Mouse (Mus musculus) embryonic facial prominence, embryonic 13.5 days (tissue): Measurements from ENCODE around the gene Ccdc6. TPM values are rescaled to one million over a fixed set of nuclear protein-coding genes. Genes with fewer than 3 reads are reported as not detected.

Source experiments
- ATAC-seq: fragments of 200-750 bp; cut with Nextera tagmentation; 2 replicates; pipeline ENCODE4 v1.8.0; 2017; ENCODE audit warnings: low read depth; ENCODE audit not compliant: insufficient number of reproducible peaks, insufficient read depth, low FRiP score, low TSS enrichment
- H3K27ac ChIP-seq: fragments of 300-500 bp; sonication (generic); 2 replicates; pipeline ENCODE4 v1.5.1; 2015; ENCODE audit warnings: moderate library complexity, mild to moderate bottlenecking, inconsistent platforms
- H3K27me3 ChIP-seq: fragments of 300-500 bp; sonication (generic); 2 replicates; pipeline ENCODE4 v1.6.1; 2015; ENCODE audit warnings: mild to moderate bottlenecking, inconsistent platforms
- H3K36me3 ChIP-seq: fragments of 300-500 bp; sonication (generic); 2 replicates; pipeline ENCODE4 v1.6.1; 2015; ENCODE audit warnings: mild to moderate bottlenecking, inconsistent platforms
- H3K4me1 ChIP-seq: fragments of 300-500 bp; sonication (generic); 2 replicates; pipeline ENCODE4 v1.6.1; 2015; ENCODE audit warnings: inconsistent platforms
- H3K4me2 ChIP-seq: fragments of 300-500 bp; sonication (generic); 2 replicates; pipeline ENCODE4 v1.6.1; 2015; ENCODE audit warnings: moderate library complexity, mild to moderate bottlenecking, inconsistent platforms
- H3K4me3 ChIP-seq: fragments of 300-500 bp; sonication (generic); 2 replicates; pipeline ENCODE4 v1.5.1; 2015; ENCODE audit warnings: mild to moderate bottlenecking, inconsistent platforms
- H3K9ac ChIP-seq: fragments of 300-500 bp; sonication (generic); 2 replicates; pipeline ENCODE4 v1.6.1; 2015; ENCODE audit warnings: mild to moderate bottlenecking, inconsistent platforms
- H3K9me3 ChIP-seq: fragments of 300-500 bp; sonication (generic); 2 replicates; pipeline ENCODE4 v1.6.1; 2016; ENCODE audit warnings: inconsistent platforms
- WGBS: fragments of 180-500 bp; shearing (Covaris S2); methylation state at CpG from one replicate; pipeline ENCODE4 v1.1.7; 2015; ENCODE audit warnings: mixed read lengths; 5-methylcytosine and 5-hydroxymethylcytosine counted together
- polyA plus RNA-seq: library from polyadenylated mRNA; unstranded; fragments of >200 nt; fragmentation: Nextera tagmentation; extraction: Ambion mirVana; gene quantifications from 2 replicates; pipeline ENCODE4 v1.2.1, GENCODE M21; 2015

Gene Ccdc6
- polyA plus RNA-seq, 1 experiment from 2014 or later, result 15.5 TPM

DNA sequence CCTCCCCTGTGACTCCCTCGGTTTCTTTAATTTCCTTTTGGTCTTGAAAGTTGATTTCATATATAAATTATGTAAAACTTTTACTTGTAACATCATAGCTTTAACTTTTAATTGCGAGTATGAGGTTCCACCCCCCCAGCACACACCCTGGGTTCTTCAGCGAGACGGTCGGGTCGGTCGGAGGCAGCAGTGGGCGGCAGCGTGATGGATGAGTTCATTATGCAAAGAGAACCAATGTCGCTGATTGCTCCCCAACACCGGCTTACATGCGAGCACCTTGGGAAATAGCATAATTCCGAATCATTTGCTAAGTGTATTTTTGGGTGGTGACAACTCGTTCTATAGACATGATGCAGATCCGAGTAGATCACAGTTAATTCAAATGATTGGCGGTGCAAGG is 56.9 kb downstream of the Ccdc6 start:
- Histone ChIP-seq H3K27me3 (no peaks in the 10 kb centered on the region), H3K4me3 (no peak overlapping the region), H3K9me3 (no peaks in the 10 kb centered on the region), H3K27ac (no peak overlapping the region), H3K4me1 (peaks cover 33% of the 10 kb centered on the region), H3K36me3 (peaks cover 43% of the 10 kb centered on the region), H3K9ac (no peak overlapping the region), H3K4me2 (no peak overlapping the region)
- ATAC-seq, result no peak
- 91% methylated on average over 16 of the region's 16 CpGs for WGBS

DNA sequence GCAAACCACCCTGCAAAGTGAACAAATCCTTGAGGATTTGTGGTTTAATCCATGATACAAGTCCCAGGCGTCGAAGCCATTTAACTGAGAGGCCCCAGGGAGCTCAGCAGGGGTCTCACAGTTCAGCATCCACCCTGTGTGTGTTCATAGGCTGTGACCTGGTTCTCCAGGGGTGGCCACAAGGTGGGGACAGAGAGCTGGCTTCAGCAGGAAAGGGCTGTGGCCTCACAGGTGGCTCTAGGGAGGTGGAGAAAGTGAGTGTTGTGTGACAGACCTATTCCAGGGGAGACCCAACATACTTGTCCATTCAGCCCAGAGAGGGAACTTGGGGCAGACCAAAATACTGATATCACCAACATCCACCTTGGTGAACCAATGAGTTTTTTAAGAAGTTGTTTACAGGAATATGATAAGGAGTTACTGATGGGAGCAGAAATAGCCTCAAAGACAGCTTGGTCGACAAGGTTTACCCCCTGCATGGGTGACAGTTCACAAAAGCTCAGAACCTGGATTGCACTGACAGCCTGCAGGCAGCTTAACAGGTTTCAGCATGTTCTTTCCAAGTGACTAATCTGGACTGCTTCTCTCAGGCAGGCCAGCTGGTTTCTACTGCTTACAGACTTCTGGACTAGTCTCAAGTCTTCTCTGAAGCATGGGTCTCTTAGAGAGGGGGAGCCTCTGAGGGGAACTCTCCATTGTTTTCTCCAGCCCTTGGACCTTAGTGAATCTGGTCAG is 59.7 kb downstream of the Ccdc6 start:
- H3K27ac ChIP-seq, result no peak overlapping the region
- H3K4me1 ChIP-seq, result peaks cover 12% of the 10 kb centered on the region
- H3K27me3 ChIP-seq, result no peaks in the 10 kb centered on the region
- H3K9me3 ChIP-seq, result no peaks in the 10 kb centered on the region
- ATAC-seq, result no peak
- 71% methylated on average over 3 of the region's 3 CpGs for WGBS
- H3K4me2 ChIP-seq, result no peak overlapping the region
- H3K36me3 ChIP-seq, result peaks cover 39% of the 10 kb centered on the region
- H3K9ac ChIP-seq, result no peak overlapping the region
- H3K4me3 ChIP-seq, result no peak overlapping the region

DNA sequence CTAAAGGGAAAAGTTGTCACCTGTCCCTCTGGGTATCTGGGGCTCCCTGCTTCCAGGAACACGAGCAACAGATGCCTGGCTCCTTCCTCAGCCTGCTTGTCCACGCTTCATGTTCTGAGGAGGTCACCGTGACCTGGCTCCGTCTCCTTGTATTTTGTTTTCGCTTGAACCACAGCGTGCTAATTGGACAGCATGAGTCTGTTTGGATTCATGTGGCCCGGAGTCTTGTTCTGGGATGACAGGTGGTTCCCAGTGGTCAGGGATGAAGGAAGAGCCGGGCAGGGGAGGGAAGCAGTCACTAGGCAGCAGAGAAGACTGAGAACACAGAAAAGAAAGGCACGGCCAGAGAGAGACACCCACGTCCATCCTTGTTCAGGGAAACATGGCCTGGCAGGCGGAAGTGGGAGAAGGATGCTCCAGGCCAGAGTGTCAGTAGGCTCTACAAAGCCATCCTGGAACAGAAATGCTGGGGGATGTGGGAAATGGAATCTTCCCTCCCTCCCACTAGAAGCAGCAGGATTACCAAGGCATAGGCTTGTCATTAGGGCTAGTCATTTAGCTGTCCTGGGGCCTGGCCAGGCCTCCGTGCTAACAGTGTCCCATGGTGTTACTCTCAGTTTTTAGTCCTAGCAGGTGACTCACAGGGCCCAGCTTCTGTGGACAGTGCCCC is 62.9 kb downstream of the Ccdc6 start:
- Histone ChIP-seq H3K4me2 (no peak overlapping the region), H3K27me3 (no peaks in the 10 kb centered on the region), H3K9ac (no peak overlapping the region), H3K4me3 (no peak overlapping the region), H3K36me3 (peaks cover 26% of the 10 kb centered on the region), H3K9me3 (no peaks in the 10 kb centered on the region), H3K4me1 (peaks cover 10% of the 10 kb centered on the region), H3K27ac (no peak overlapping the region)
- no peak for ATAC-seq
- WGBS, result 72% methylated on average over 12 of the region's 12 CpGs

DNA sequence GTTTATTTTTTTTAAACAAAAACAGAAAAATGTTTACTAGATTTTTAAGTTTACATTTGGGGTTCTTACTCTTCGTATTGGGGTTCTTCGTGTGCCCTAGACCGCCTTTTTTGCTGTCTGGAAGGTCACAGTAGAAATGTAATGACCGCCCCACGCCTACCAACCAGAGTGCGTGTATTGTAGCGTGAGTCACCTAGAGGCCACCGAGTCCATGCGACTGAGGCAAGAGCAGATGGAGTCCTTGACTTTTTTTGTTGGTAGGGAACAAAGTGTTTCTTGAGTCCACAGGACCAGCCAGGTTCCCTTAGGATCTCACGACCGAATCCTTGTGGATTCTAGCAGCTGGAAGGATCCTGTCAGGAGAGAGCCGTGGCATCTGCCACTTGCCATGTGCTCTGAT is 63.9 kb downstream of the Ccdc6 start:
- Histone ChIP-seq H3K36me3 (peaks cover 16% of the 10 kb centered on the region), H3K9me3 (no peaks in the 10 kb centered on the region), H3K4me2 (no peak overlapping the region), H3K4me1 (peaks cover 17% of the 10 kb centered on the region), H3K27me3 (no peaks in the 10 kb centered on the region), H3K4me3 (no peak overlapping the region), H3K9ac (no peak overlapping the region), H3K27ac (no peak overlapping the region)
- no peak for ATAC-seq
- 92% methylated on average over 12 of the region's 12 CpGs for WGBS

DNA sequence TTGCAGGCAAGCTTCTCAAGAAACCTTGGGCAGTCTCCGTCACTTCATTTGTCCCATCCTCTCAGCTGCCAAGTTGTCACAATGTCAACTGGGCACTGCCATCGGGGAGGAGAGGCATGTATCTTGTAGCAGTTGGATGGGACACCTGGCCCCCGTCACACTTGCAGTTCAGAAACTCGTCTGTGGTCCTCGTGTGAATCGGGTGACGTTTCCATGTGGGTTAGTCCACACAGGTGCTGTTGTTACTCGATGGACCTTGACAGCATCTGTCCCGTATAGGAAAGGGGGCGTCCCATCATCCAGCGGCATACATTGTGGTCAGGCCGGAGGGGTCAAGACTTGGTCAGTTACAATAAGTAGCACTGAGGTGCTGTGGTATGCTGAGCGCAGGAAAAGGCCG is 64.6 kb downstream of the Ccdc6 start:
- no peak overlapping the region for H3K9ac ChIP-seq
- H3K4me1 ChIP-seq, result peaks cover 17% of the 10 kb centered on the region
- no peak for ATAC-seq
- no peaks in the 10 kb centered on the region for H3K9me3 ChIP-seq
- H3K27me3 ChIP-seq, result no peaks in the 10 kb centered on the region
- 92% methylated on average over 14 of the region's 14 CpGs for WGBS
- H3K36me3 ChIP-seq, result peaks cover 10% of the 10 kb centered on the region
- H3K4me3 ChIP-seq, result no peak overlapping the region
- no peak overlapping the region for H3K27ac ChIP-seq
- H3K4me2 ChIP-seq, result no peak overlapping the region

DNA sequence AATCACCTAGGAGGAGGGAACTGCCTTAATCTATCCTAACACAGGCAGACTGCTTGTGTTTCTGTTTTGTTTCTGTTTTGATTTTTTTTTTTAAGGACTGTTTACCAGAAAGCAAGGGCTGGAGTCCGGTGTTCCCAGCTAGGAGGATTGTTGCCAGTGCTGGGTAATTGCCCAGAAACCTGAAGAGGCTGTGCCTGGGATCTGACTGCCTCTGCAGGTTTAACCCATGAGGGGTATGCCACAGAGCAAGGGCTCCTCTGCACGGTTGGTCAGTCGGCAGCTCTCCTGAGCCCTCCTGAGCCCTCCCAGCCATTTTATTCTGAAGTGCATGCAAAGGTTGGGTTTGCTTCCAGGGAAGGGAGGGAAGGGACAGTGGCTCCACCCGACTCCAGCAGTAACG is 66.8 kb downstream of the Ccdc6 start:
- 21% methylated on average over 5 of the region's 5 CpGs for WGBS
- H3K9me3 ChIP-seq, result no peaks in the 10 kb centered on the region
- H3K4me1 ChIP-seq, result peaks cover 23% of the 10 kb centered on the region
- 0 out of 2 replicates have a peak overlapping the region, but pooled peaks have one; percentile 9 for H3K4me2 ChIP-seq
- H3K4me3 ChIP-seq, result no peak overlapping the region
- no peak overlapping the region for H3K9ac ChIP-seq
- H3K36me3 ChIP-seq, result peaks cover 21% of the 10 kb centered on the region
- H3K27me3 ChIP-seq, result no peaks in the 10 kb centered on the region
- H3K27ac ChIP-seq, result no peak overlapping the region
- ATAC-seq, result no peak

DNA sequence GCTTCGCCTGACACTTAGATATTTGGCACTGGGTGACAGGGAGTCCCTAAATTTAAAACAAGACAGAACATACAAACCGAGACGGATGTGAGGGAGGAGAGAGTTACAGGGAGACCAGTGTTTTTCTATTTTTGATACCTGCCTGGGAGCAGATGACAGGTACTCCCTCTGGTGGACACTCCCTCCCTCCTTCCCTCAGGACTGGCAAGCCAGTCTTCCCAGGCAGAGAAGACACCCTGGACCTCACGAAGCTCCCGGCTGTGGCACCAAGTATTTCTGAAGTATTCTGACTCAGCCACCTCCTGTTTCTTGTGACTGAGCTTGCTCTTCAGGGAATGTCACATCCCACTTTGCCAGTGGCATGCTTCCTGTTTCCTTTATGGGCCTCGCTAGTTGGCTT is 69.0 kb downstream of the Ccdc6 start:
- Histone ChIP-seq H3K4me3 (no peak overlapping the region), H3K4me1 (peaks cover 28% of the 10 kb centered on the region), H3K4me2 (no peak overlapping the region), H3K27me3 (no peaks in the 10 kb centered on the region), H3K9me3 (no peaks in the 10 kb centered on the region), H3K9ac (no peak overlapping the region), H3K36me3 (peaks cover 39% of the 10 kb centered on the region), H3K27ac (no peak overlapping the region; the same call in 1 of the 2 replicates)
- ATAC-seq, result no peak
- 69% methylated on average over 6 of the region's 6 CpGs for WGBS

DNA sequence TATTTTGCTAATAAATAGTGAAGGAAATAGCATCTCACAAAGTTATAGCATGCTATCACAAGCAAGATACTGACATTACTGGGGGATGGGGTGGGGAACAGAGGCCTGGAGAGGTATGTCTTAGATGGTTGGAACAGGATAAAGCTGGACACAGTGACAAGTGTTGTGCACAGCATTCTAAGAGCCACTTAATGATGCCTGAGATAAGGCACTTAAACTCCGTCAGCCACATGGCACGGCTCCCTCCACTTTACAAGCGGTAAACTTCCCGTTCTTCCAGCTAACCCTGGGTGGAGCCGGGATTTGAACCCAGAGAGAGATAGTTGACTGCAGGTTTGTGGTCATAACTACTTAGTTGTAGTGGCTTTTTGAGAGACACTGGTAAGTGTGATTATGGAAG is 69.5 kb downstream of the Ccdc6 start:
- peaks cover 45% of the 10 kb centered on the region for H3K36me3 ChIP-seq
- WGBS, result 92% methylated on average over 5 of the region's 5 CpGs

DNA sequence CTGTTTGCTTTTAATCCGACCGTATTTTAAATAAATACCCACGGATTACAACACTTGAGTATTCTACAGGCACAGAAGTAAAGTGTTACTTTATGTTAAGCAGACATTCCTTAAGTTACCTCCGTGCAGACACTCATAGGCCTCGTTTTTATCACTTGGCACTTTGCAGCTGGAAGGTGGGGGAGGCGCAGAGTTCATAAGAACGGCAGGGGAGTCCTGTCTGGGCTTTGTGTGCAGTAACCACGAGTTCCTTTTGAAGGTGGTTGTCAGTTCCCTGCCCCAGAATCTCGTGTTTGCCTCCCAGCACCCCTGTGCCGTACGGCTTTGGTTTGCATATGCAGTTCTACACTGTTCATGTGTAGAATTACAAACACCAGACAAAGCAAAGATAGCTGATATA is 70.7 kb downstream of the Ccdc6 start:
- Histone ChIP-seq H3K27me3 (no peaks in the 10 kb centered on the region), H3K36me3 (peaks cover 52% of the 10 kb centered on the region), H3K4me3 (no peak overlapping the region), H3K9me3 (no peaks in the 10 kb centered on the region), H3K9ac (no peak overlapping the region), H3K4me1 (peaks cover 28% of the 10 kb centered on the region), H3K4me2 (no peak overlapping the region), H3K27ac (no peak overlapping the region)
- ATAC-seq, result no peak
- WGBS, result 72% methylated on average over 11 of the region's 11 CpGs

More for the DNA sequence above, 69.5 kb downstream of the Ccdc6 start:
- H3K9me3 ChIP-seq, result no peaks in the 10 kb centered on the region
- no peak overlapping the region for H3K27ac ChIP-seq
- H3K27me3 ChIP-seq, result no peaks in the 10 kb centered on the region
- H3K4me3 ChIP-seq, result no peak overlapping the region
- ATAC-seq, result no peak
- H3K4me1 ChIP-seq, result peaks cover 28% of the 10 kb centered on the region
- H3K9ac ChIP-seq, result no peak overlapping the region
- no peak overlapping the region for H3K4me2 ChIP-seq

DNA sequence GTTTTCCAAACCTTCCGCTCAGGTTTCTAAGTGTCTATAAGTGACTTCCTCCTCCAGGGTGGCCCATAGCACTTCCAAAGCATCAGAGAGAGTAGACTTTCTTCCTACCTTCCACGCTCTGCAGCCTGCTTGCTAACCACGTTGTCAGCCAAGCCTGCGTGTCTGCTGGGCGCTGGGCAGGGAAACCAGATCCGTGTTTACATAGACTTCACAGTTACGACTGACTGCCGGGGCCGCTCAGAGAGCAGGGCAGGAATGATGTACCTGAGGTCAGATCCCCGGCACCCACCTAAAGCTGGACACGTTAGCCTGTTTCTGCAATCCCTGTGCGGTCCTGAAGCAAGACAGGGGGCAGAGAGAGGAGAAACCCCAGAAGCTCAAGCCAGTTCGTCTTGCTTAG is 71.5 kb downstream of the Ccdc6 start:
- WGBS, result 67% methylated on average over 13 of the region's 13 CpGs
- Histone ChIP-seq H3K4me2 (no peak overlapping the region), H3K27me3 (no peaks in the 10 kb centered on the region), H3K27ac (no peak overlapping the region), H3K9ac (0 out of 2 replicates have a peak overlapping the region, but pooled peaks have one; percentile 16), H3K4me1 (peaks cover 24% of the 10 kb centered on the region), H3K4me3 (no peak overlapping the region), H3K9me3 (no peaks in the 10 kb centered on the region), H3K36me3 (peaks cover 55% of the 10 kb centered on the region)
- no peak for ATAC-seq

DNA sequence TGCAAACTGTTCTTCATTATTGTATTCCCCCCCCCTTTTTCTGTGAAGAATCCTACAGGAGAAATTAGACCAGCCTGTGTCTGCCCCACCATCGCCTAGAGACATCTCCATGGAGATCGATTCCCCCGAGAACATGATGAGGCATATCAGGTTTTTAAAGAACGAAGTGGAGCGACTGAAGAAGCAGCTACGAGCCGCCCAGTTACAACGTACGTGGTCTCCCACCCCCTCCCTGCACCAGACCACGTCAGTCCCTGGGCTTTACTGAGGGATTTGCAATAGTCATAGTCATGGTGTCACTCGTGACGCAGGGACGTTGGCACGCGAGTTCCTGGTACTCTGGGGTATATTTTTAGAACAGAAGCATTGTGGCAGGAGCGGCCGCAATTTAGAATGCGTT is 72.1 kb downstream of the Ccdc6 start:
- Histone ChIP-seq H3K4me2 (no peak overlapping the region), H3K36me3 (peaks cover 55% of the 10 kb centered on the region), H3K27me3 (no peaks in the 10 kb centered on the region), H3K9me3 (no peaks in the 10 kb centered on the region), H3K9ac (no peak overlapping the region), H3K4me3 (no peak overlapping the region), H3K4me1 (peaks cover 18% of the 10 kb centered on the region), H3K27ac (no peak overlapping the region)
- no peak for ATAC-seq
- WGBS, result 48% methylated on average over 18 of the region's 18 CpGs

DNA sequence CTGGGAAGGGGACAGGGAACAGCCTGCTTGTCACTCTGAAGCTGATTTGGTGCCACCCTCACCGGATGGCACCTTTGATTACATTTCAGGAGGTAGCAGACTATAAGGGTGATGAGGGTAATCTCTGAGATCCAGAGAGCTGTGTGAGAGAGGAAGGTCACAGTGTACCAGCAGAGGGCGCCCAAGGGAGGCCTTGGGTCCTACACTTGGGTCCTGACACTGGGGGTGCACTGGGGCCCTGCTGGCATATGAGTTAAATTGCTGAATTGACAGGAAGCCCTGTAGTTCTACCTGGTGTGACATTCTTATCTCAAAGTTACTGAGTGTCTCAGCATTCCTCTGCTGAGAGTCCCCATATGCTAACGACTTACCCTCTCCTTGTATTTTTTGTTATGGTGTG is 76.4 kb downstream of the Ccdc6 start:
- Histone ChIP-seq H3K36me3 (peaks cover 73% of the 10 kb centered on the region), H3K9ac (no peak overlapping the region), H3K4me3 (no peak overlapping the region), H3K27ac (no peak overlapping the region), H3K9me3 (no peaks in the 10 kb centered on the region), H3K4me1 (peaks cover 11% of the 10 kb centered on the region), H3K27me3 (no peaks in the 10 kb centered on the region), H3K4me2 (no peak overlapping the region)
- ATAC-seq, result no peak
- WGBS, result 47% methylated on average over 3 of the region's 3 CpGs
